Mouse (Mus musculus): ENCODE results near the gene Slc6a3.

Slc6a3 gene

DNA sequence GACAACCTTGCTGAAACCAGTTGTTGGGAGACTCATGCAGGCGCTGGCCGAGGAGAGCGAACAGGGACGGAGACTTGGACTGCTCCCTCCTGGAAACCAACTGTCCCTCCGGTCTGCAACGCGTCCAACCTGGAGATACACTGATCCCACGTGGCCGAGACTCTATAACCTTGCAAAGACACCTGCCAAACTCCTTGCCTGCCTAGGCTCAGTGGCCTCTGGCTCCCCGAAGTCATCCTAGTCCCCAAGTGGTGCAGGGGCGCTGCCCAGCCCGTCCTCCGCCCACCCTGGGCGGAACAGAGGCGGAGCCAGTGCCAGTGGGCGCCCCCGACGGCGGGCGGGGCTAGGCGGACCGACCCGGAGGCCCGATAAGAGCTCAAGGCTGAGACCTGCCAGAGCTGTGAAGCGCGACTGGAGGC lies at the start of gene Slc6a3:
Gene Slc6a3 (plus strand): TSS at position 345 of the 419 bp plus-strand sequence.
- peak; percentile 19 for DNase-seq (ENCODE audit: low read depth, low spot score)

GRCm38 (mm10) chr13:73488105-73488504 lies 48.4 kb upstream of the Slc6a3 start:
- no peak for DNase-seq (ENCODE audit: low read depth, low spot score)

GRCm38 (mm10) chr13:73488707-73489106 lies 47.8 kb upstream of the Slc6a3 start:
- DNase-seq (ENCODE audit: low read depth, low spot score) = no peak

DNA sequence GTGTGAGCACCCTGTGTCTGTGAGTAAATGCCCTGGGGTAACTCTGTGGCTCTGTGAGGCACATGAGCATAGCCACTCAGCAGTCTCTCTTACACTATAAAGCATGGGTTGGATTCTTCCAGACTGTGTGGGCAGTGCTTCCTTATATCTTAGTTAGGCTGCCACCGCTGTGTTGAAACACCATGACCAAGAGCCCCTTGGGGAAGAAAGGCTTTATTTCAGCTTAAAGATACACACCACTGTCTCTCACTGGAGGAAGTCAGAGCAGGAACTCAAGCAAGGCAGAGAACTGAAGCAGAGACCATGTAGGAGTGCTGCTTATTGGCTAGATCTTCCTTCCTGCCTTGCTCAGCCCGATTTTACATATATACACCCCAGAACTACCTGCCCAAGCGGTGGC lies 46.6 kb upstream of the Slc6a3 start:
- DNase-seq (ENCODE audit: low read depth, low spot score) = no peak

- no peak for DNase-seq (ENCODE audit: low read depth, low spot score)
These were observed 45.9 kb upstream of the Slc6a3 start for GRCm38 (mm10) chr13:73490564-73491170.

GRCm38 (mm10) chr13:73493183-73493582 lies 43.4 kb upstream of the Slc6a3 start:
- no peak for DNase-seq (ENCODE audit: low read depth, low spot score)

DNA sequence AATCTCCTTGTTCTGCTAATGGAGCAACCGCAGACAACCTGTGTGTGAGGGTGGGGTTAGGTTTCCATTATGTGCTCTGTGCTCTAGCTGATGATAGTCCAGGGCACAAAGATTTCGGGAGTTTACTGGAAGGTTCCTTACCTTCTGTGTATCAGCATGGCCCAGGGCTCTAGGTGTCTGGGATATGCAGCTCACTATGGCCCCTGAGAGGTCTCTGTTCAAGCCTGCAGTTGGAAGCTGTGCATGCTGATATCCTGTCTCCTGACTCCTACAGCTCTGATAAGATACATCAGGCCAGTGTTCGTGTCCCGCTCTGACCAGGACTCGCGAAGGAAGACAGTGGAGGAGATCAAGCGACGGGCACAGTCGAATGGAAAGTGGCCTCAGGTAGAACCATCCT lies 42.0 kb upstream of the Slc6a3 start:
- no peak for DNase-seq (ENCODE audit: low read depth, low spot score)

DNA sequence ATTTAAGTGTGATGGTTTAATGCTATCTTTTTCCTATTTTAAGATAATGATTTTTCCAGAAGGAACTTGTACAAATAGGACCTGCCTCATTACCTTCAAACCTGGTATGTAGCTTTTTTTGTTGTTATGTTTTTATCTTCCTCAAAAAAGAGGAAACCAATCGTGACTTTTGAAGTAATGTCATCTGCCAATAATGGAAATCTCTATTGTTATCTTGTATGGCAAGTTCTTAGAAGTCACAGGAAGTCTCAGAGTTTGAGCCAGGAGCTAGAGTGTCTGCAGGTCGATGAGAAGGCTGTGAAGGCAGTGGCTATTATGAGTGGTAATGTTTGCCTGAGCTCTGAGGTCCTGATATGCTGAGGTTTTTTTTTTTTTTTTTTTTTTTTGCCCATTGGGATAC lies 40.4 kb upstream of the Slc6a3 start:
- DNase-seq (ENCODE audit: low read depth, low spot score) = no peak

DNA sequence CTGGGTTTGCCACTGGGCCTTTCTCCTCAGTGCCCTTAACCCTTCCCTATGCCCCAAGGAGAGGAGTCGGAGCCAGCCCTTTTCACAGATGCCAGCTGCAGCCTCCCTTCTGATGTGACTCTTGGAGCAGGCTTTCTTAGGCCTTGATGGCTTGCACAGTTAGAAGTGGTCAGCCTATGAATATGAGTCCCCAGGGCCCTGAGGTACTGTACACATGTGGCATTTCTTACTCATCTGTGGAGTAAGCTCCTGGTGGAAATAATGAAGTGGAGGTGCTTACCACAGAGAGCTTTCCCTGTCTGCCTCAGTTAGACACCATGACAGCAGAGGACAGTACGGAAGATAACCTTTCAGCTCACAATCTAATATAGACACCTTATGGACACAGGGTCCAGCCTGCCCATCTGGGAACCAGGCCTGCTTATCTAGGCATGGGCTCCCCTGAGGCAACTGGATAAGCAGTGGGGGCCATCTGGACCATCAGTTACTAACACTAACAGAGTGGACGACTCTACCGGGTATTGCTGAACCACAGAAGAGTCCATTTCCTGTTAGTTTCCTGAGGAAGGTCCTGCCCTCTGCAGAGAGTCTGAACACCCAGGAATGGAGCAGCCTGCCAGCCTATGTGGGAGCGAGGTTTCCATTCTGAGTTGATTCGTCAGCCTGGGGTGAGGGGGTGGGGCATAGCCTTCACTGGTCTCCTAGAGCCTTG lies 36.5 kb upstream of the Slc6a3 start:
- DNase-seq (ENCODE audit: low read depth, low spot score) = no peak

DNA sequence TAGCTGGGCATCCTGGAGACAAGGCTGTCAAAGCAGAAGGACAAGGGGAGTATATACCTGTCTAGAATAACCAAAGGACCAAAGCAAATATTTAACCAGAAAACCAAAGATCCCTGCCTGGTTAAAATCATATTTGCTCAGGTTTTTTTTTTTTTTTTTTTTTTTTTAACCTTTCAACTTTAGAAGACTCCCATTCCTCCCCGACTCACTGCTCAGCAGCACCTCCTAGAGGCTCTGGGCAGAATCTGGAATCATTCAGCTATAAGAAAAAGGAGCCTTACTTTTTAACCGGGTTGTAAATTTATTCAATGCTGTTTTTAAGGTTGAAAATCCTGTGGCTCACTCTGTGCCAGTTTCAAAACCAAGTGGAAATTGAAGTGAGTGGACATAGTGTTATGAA lies 33.8 kb upstream of the Slc6a3 start:
- peak; percentile 16 for DNase-seq (ENCODE audit: low read depth, low spot score)

- peak; percentile 58 for DNase-seq (ENCODE audit: low read depth, low spot score)
These were observed 30.7 kb upstream of the Slc6a3 start for GRCm38 (mm10) chr13:73505686-73506467.

GRCm38 (mm10) chr13:73508817-73509550 lies 27.6 kb upstream of the Slc6a3 start:
- no peak for DNase-seq (ENCODE audit: low read depth, low spot score)

DNA sequence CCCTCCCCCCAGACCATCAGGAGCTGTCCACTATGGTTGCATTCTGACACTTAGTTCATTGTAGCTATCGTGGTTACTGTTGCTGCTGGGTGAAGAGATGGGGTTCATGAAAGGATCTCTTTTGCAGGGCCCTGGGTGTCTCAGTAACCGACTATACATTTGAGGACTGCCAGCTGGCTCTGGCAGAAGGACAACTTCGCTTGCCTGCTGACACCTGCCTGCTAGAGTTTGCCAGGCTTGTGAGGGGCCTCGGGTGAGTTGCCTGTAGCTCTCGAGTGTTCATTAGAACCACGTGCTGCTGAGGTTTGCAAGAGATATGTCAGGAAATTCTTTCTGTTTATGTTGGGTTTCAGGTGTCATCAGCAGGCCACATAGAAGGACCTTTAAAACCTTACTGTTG lies 26.7 kb upstream of the Slc6a3 start:
- DNase-seq (ENCODE audit: low read depth, low spot score) = no peak

DNA sequence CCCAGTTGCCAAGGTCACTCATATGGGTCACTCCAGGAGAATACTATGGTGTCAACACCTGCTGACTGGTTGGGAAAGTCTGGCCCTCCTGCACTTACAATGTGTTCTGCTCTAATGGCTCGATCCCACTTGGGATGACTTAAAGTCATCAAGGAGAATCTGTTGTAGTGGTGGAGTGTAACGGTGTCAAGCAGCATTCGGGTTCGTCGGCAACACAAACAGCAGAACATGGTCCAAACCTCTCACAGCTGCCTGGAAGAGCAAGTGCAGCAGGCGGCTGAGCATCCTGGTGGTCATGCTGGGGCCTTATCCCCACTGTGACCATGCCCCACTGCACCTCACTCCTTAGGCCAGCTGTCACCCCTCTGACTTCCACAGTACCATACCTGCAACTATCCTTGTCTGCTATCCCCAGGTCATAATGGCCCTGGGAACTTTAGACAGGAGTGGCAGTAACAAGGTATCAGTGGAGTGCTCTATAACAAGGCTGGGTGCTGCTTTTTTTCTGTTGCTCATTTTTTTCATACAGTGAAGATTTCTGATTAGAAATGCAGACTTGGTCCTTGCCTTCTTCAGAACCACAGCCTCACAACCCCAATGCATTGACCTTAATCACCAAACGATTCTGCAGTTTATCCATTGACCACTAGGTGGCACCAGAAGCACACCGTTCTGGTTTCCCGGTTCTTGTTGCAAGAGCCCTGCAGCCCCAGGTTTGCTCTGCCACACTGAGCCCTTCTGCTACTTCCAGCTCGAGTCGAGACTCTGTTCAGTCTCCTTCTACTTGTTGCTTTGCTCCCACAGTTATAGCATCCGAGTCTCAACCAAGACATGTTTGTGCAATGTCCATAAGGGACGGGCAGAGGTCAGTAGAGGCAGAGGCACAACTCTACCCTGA lies 23.5 kb upstream of the Slc6a3 start:
- DNase-seq (ENCODE audit: low read depth, low spot score) = peak; percentile 66

GRCm38 (mm10) chr13:73516886-73517285 lies 19.7 kb upstream of the Slc6a3 start:
- no peak for DNase-seq (ENCODE audit: low read depth, low spot score)

GRCm38 (mm10) chr13:73533716-73534115 lies 2.8 kb upstream of the Slc6a3 start:
- DNase-seq (ENCODE audit: low read depth, low spot score) = no peak

DNA sequence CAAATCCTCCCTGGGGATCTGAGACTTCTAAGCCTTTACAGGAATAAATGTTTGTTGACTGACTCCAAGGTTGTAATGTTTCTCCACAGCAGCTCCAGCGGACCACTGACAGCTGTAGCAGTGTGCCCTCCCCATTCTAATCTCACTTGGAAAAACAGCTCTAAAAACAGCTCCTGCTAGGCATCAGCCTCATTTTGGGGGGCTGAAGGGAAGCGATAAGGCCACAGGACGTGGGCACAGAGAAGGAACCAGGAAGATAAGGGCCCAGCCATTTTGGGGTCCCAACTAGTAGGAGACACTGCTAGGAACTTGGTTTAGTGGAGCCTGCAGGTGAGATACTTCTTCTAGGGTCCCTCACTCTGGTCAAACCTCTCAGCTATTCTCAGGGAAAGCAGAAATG lies 1.3 kb upstream of the Slc6a3 start:
- DNase-seq (ENCODE audit: low read depth, low spot score) = no peak

DNA sequence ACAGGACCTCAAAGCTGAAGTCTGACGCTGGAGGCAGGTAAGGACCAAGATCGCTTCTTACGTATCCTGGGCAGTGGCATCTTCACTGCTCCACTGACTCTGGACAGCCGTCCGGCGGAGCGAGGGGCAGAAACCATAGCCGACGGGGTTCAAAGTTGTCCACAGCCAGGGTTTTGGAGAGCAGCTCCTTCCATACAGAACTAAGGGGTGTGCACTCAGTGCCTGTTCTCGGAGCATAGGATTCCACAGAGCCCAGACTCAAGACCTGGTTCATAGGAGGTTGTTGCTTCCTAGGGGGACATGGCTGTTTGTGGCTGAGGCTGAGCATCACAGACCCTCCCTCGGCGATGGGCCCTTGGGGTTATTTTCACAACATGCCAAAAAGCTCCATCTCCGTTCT lies 277 bp downstream of the Slc6a3 start:
- no peak for DNase-seq (ENCODE audit: low read depth, low spot score)

GRCm38 (mm10) chr13:73564201-73564600 lies 27.7 kb downstream of the Slc6a3 start:
- DNase-seq (ENCODE audit: low read depth, low spot score) = no peak

- DNase-seq (ENCODE audit: low read depth, low spot score) = no peak
These were observed 38.5 kb downstream of the Slc6a3 start for GRCm38 (mm10) chr13:73575051-73575450.

GRCm38 (mm10) chr13:73577277-73577676 lies 40.7 kb downstream of the Slc6a3 start:
- no peak for DNase-seq (ENCODE audit: low read depth, low spot score)

Data from embryo, embryonic 11.5 days (tissue).